Mouse (Mus musculus) lung, postnatal 0 days (tissue): Measurements from ENCODE around the gene Atp5g1. TPM values are rescaled to one million over a fixed set of nuclear protein-coding genes. Genes with fewer than 3 reads are reported as not detected.

Source experiments
- ATAC-seq: fragments of 200-750 bp; cut with Nextera tagmentation; 2 replicates; pipeline ENCODE4 v1.8.0; 2017; ENCODE audit warnings: moderate library complexity
- DNase-seq: peaks from one replicate; pipeline ENCODE4 v3.0.0-alpha.2; 2016; ENCODE audit warnings: low spot score
- H3K27ac ChIP-seq: fragments of 300-500 bp; sonication (generic); 2 replicates; pipeline ENCODE4 v1.5.1; 2014; ENCODE audit warnings: antibody characterized with exemption, mild to moderate bottlenecking, low read length, mixed read lengths
- H3K27me3 ChIP-seq: fragments of 300-500 bp; sonication (generic); replicated peaks from 2 replicates; pipeline ENCODE4 v1.6.1; 2014; ENCODE audit warnings: low read length, mixed read lengths; ENCODE audit not compliant: insufficient read depth
- H3K36me3 ChIP-seq: fragments of 300-500 bp; sonication (generic); 2 replicates; pipeline ENCODE4 v1.6.1; 2014; ENCODE audit warnings: low read length, mixed read lengths; ENCODE audit not compliant: insufficient read depth
- H3K4me1 ChIP-seq: fragments of 300-500 bp; sonication (generic); 2 replicates; pipeline ENCODE4 v1.6.1; 2014; ENCODE audit warnings: antibody characterized with exemption, low read depth, low read length, mixed read lengths; ENCODE audit not compliant: insufficient read depth
- H3K4me2 ChIP-seq: fragments of 300-500 bp; sonication (generic); replicated peaks from 2 replicates; pipeline ENCODE4 v1.6.1; 2014; ENCODE audit warnings: low read depth, mild to moderate bottlenecking, low read length, moderate library complexity, mixed read lengths
- H3K4me3 ChIP-seq: fragments of 300-500 bp; sonication (generic); 2 replicates; pipeline ENCODE4 v1.5.1; 2014; ENCODE audit warnings: low read depth, low read length
- H3K9ac ChIP-seq: fragments of 300-500 bp; sonication (generic); replicated peaks from 2 replicates; pipeline ENCODE4 v1.6.1; 2014; ENCODE audit warnings: low read depth, mild to moderate bottlenecking
- H3K9me3 ChIP-seq: fragments of 300-500 bp; sonication (generic); 2 replicates; pipeline ENCODE4 v1.6.1; 2016; ENCODE audit warnings: low read length, mixed read lengths
- CTCF ChIP-seq: IDR thresholded peaks from 2 replicates; pipeline ENCODE4 v1.5.1; 2016; ENCODE audit warnings: antibody characterized with exemption, mild to moderate bottlenecking
- EP300 ChIP-seq: IDR thresholded peaks from 2 replicates; pipeline ENCODE4 v1.6.1; 2016; ENCODE audit warnings: antibody characterized with exemption, mild to moderate bottlenecking, control low read depth
- WGBS: fragments of 180-500 bp; shearing (Covaris S2); extraction: QIAGEN DNeasy Blood & Tissue Kit; methylation state at CpG from one replicate; pipeline ENCODE4 v1.1.7; 2014; 5-methylcytosine and 5-hydroxymethylcytosine counted together
- polyA plus RNA-seq: library from polyadenylated mRNA; unstranded; fragments of >200 nt; fragmentation: Nextera tagmentation; extraction: Ambion mirVana; gene quantifications from 2 replicates; pipeline ENCODE4 v1.2.1, GENCODE M21; 2015

Gene Atp5g1
- polyA plus RNA-seq, 1 experiment from 2014 or later, result 382 TPM

DNA sequence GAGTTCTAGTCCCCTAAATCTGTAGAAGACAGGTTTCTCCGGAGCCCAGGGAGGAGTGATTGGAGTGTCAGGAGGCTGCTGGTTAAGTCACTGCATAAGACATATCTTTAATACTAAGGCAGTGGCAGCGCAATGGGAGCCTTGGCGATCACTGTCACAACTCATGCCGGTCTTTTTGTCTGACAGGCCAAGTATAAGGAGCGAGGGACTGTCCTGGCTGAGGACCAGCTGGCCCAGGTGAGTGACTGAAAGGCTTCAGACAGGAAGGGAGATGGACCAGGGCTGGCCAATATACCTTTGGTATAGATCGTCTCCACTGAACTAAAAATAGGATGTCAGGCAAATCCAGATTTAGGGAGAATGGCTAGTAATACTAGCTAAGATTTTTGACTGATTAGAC is 40.3 kb downstream of the Atp5g1 start:
- Histone ChIP-seq H3K4me2 (peak overlapping the region; percentile 72), H3K27me3 (no peaks in the 10 kb centered on the region; the same call in 1 of the 2 replicates), H3K9ac (peak overlapping the region; percentile 80), H3K27ac (peak overlapping the region; percentile 57; the same call in 1 of the 2 replicates), H3K36me3 (no peaks in the 10 kb centered on the region), H3K9me3 (no peaks in the 10 kb centered on the region), H3K4me3 (peak overlapping the region; percentile 95), H3K4me1 (peaks cover 7% of the 10 kb centered on the region)
- DNase-seq (no peak), ATAC-seq (peak; percentile 34; the same call in 1 of the 2 replicates)
- 9% methylated on average over 6 of the region's 6 CpGs for WGBS
- TF ChIP-seq CTCF, result no peak
- TF ChIP-seq EP300, result no peak

GRCm38 (mm10) chr11:96034596-96035052 is 40.8 kb downstream of the Atp5g1 start, which contains the start of gene Snf8:
Gene Snf8 (plus strand): TSS chr11:96034885.
- H3K27ac ChIP-seq, result peak within 1 kb of the TSS; percentile 57; the same call in 1 of the 2 replicates
- no peaks in the 10 kb centered on the region for H3K9me3 ChIP-seq
- peak within 1 kb of the TSS; percentile 72 for H3K4me2 ChIP-seq
- H3K4me1 ChIP-seq, result peaks cover 7% of the 10 kb centered on the region
- no peak for TF ChIP-seq CTCF
- peak; percentile 67 for TF ChIP-seq EP300
- peak; percentile 94 for DNase-seq
- no peaks in the 10 kb centered on the region; the same call in 1 of the 2 replicates for H3K27me3 ChIP-seq
- ATAC-seq, result peak; percentile 94
- H3K9ac ChIP-seq, result peak within 1 kb of the TSS; percentile 80
- H3K4me3 ChIP-seq, result peak within 1 kb of the TSS; percentile 95
- no peaks in the 10 kb centered on the region for H3K36me3 ChIP-seq
- 1% methylated on average over 29 of the region's 29 CpGs for WGBS

DNA sequence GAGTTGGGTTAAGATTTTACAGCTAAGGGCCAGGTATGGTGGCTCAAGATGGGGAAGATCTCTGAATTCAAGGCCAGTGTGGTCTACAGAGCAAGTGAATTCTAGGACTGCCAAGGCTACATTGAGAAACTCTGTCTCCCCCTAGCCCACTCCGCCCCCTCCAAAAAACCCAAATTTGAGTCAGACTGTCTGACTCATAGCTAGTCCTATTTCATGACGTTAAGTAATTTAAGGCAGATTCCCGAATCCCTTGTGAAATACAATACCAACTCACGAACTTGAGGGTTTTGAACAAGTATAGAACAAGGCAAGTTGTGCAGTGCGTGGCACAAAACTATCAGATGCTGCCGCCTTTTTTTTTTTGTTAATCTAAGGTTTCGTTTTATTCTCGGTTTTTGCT is 41.4 kb downstream of the Atp5g1 start:
- no peaks in the 10 kb centered on the region for H3K9me3 ChIP-seq
- H3K36me3 ChIP-seq, result no peaks in the 10 kb centered on the region
- ATAC-seq (no peak), DNase-seq (no peak)
- no peak overlapping the region for H3K9ac ChIP-seq
- 53% methylated on average over 8 of the region's 8 CpGs for WGBS
- peak overlapping the region; percentile 95 for H3K4me3 ChIP-seq
- H3K4me2 ChIP-seq, result peak overlapping the region; percentile 72
- peaks cover 7% of the 10 kb centered on the region for H3K4me1 ChIP-seq
- no peak overlapping the region for H3K27ac ChIP-seq
- TF ChIP-seq CTCF (no peak), EP300 (no peak)
- H3K27me3 ChIP-seq, result no peaks in the 10 kb centered on the region; the same call in 1 of the 2 replicates

DNA sequence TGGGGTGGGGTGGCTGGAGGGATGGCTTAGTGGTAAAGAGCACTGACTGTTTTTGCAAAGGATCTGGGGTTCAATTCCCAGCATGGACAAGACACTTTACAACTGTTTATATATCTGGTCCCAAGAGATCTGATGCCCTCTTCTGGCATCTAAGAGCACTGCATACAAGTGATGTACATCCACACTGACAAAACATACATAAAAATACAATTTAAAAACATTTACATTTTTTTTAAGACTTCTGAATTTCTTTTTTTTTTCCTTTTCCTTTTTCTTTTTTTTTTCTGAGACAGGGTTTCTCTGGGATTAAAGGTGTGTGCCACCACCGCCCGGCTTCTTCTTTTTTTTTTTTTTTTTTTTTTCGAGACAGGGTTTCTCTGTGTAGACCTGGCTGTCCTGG is 42.2 kb downstream of the Atp5g1 start:
- WGBS, result 87% methylated on average over 2 of the region's 3 CpGs
- no peaks in the 10 kb centered on the region for H3K36me3 ChIP-seq
- H3K4me3 ChIP-seq, result no peak overlapping the region
- H3K9me3 ChIP-seq, result no peaks in the 10 kb centered on the region
- H3K9ac ChIP-seq, result no peak overlapping the region
- DNase-seq (no peak), ATAC-seq (no peak)
- H3K4me2 ChIP-seq, result no peak overlapping the region
- TF ChIP-seq EP300 (no peak), CTCF (peak; percentile 44)
- H3K4me1 ChIP-seq, result peaks cover 7% of the 10 kb centered on the region
- H3K27ac ChIP-seq, result no peak overlapping the region
- no peaks in the 10 kb centered on the region; the same call in 1 of the 2 replicates for H3K27me3 ChIP-seq

DNA sequence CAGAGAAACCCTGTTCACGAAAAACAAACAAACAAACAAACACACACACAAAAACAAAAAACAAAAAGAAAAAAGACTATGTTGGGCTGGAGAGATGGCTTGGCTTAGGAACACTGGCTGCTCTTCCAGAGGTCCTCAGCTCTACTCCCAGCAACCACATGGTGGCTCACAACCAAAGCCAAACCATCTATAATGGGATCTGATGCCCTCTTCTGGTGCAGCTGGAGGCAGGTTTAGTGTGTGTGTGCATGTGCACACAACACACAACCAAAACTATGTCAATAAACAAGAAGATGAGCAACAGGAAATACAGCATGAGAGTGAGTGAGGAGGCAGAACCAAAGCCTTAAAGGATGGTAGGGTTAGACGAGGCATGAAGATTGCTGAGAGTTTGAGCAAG is 43.8 kb downstream of the Atp5g1 start:
- H3K36me3 ChIP-seq, result no peaks in the 10 kb centered on the region
- no peaks in the 10 kb centered on the region for H3K9me3 ChIP-seq
- ATAC-seq (no peak), DNase-seq (no peak)
- TF ChIP-seq CTCF, result peak; percentile 49
- TF ChIP-seq EP300, result no peak
- no peak overlapping the region for H3K9ac ChIP-seq
- 70% methylated on average over 2 of the region's 2 CpGs for WGBS
- no peak overlapping the region for H3K4me2 ChIP-seq
- no peak overlapping the region for H3K4me3 ChIP-seq
- H3K27ac ChIP-seq, result no peak overlapping the region
- H3K4me1 ChIP-seq, result peaks cover 7% of the 10 kb centered on the region
- H3K27me3 ChIP-seq, result no peaks in the 10 kb centered on the region; the same call in 1 of the 2 replicates

DNA sequence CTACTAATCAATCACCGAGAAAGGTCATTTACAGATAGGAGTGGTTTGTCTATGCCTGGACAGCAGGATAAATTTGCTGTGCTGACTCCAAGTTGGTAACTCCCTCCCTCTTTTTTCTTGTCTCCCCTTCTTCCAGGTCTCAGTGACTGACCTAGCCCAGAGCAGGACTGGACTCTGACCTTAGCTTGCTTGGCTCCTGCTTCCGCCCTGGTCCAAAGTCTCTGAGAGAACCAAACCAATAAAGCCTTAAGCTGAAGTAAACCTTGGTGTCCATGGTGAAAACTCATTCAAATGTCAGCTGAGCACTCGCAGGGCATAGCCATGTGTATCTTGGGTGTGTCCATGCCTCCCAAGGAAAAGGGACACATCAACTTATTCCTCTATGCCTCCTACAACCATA is 44.9 kb downstream of the Atp5g1 start:
- Histone ChIP-seq H3K27me3 (no peaks in the 10 kb centered on the region; the same call in 1 of the 2 replicates), H3K27ac (no peak overlapping the region), H3K4me2 (no peak overlapping the region), H3K4me1 (peaks cover 6% of the 10 kb centered on the region), H3K4me3 (no peak overlapping the region), H3K9ac (no peak overlapping the region), H3K36me3 (no peaks in the 10 kb centered on the region), H3K9me3 (no peaks in the 10 kb centered on the region)
- DNase-seq (no peak), ATAC-seq (no peak)
- 81% methylated on average over 3 of the region's 3 CpGs for WGBS
- TF ChIP-seq EP300 (no peak), CTCF (no peak)
